Mouse (Mus musculus) neural tube, embryonic 14.5 days (tissue): Measurements from ENCODE around the gene Pex6. TPM values are rescaled to one million over a fixed set of nuclear protein-coding genes. Genes with fewer than 3 reads are reported as not detected.

Experiments used
- ATAC-seq: fragments of 200-750 bp; cut with Nextera tagmentation; 2 replicates; pipeline ENCODE4 v1.8.0; 2017; ENCODE audit warnings: low read depth, mild to moderate bottlenecking, moderate TSS enrichment, moderate library complexity
- H3K27ac ChIP-seq: fragments of 300-500 bp; sonication (generic); 2 replicates; pipeline ENCODE4 v1.5.1; 2014; ENCODE audit warnings: low read depth, mild to moderate bottlenecking, control low read depth, low read length, moderate library complexity, mixed read lengths
- H3K27me3 ChIP-seq: fragments of 300-500 bp; sonication (generic); 2 replicates; pipeline ENCODE4 v1.6.1; 2014; ENCODE audit warnings: low read length; ENCODE audit not compliant: control insufficient read depth, insufficient read depth
- H3K36me3 ChIP-seq: fragments of 300-500 bp; sonication (generic); 2 replicates; pipeline ENCODE4 v1.6.1; 2014; ENCODE audit warnings: low read length, mixed read lengths; ENCODE audit not compliant: control insufficient read depth, insufficient read depth
- H3K4me1 ChIP-seq: fragments of 300-500 bp; sonication (generic); 2 replicates; pipeline ENCODE4 v1.6.1; 2014; ENCODE audit warnings: low read length; ENCODE audit not compliant: control insufficient read depth, insufficient read depth
- H3K4me2 ChIP-seq: fragments of 300-500 bp; sonication (generic); 2 replicates; pipeline ENCODE4 v1.6.1; 2014; ENCODE audit warnings: mild to moderate bottlenecking, low read depth, low read length, control low read depth
- H3K4me3 ChIP-seq: fragments of 300-500 bp; sonication (generic); 2 replicates; pipeline ENCODE4 v1.5.1; 2014; ENCODE audit warnings: low read depth, low read length, control low read depth, mixed read lengths
- H3K9ac ChIP-seq: fragments of 300-500 bp; sonication (generic); replicated peaks from 2 replicates; pipeline ENCODE4 v1.6.1; 2014; ENCODE audit warnings: low read depth, mild to moderate bottlenecking, control low read depth, low read length, mixed read lengths
- H3K9me3 ChIP-seq: fragments of 300-500 bp; sonication (generic); 2 replicates; pipeline ENCODE4 v1.6.1; 2016; ENCODE audit warnings: low read length; ENCODE audit not compliant: control insufficient read depth
- WGBS: fragments of 180-500 bp; shearing (Covaris S2); extraction: QIAGEN DNeasy Blood & Tissue Kit; methylation state at CpG from one replicate; pipeline ENCODE4 v1.1.7; 2014; 5-methylcytosine and 5-hydroxymethylcytosine counted together
- polyA plus RNA-seq: library from polyadenylated mRNA; unstranded; fragments of >200 nt; fragmentation: Nextera tagmentation; extraction: Ambion mirVana; gene quantifications from 2 replicates; pipeline ENCODE4 v1.2.1, GENCODE M21; 2014

The Pex6 gene
- polyA plus RNA-seq, 1 experiment from 2014 or later, result 18.2 TPM

DNA sequence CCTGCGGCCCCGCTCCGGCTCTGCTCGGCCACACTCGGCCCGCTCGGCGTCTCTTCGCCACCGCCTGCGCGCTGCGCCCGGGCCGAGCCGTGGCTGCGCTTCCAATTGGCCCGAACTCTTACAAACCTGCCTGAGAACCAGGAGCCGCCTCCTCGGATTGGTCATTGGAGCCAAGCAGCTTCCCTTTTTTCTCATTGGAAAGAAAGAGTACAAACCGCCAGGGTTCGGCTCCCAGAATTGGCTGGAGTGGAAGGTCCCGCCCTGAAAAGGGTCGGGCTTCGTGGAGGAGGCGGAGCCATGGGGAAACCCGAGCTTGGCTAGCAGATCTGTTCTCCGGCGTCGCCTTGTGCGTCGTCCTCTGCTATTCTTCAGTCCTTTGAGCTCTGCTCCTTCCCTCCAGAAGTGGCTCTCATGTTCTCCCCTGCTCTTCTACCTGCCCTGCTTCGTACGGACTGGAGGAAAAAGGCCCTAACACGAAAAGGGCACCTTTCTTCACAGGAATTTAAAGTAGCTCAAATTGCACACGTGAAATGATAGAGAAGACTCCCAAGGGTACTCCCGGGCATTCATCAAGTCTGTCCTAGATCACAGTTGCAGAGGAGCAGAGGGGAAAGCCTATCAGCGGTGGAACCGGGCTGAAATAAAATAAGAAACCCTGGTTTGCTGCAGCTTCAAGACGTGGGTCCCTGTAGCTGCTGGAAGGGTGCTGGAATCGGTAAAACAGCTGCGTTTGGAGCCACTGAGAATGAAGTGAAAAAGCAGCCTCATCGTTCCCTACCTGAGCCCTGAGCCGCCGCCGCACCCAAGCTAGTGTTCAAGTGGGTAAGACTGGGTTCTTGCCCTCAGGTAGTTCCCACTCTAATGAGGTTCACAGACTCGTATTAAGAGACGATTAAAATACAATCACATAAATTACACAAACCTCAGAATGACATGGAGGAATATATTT lies 6.1 kb upstream of the Pex6 start, which contains the start of gene Ppp2r5d:
Gene Ppp2r5d (minus strand): TSS at position 225 of the 949 bp plus-strand sequence.
- Histone ChIP-seq H3K4me3 (peak within 1 kb of the TSS; percentile 88), H3K27ac (peak within 1 kb of the TSS; percentile 89), H3K27me3 (no peaks in the 10 kb centered on the region), H3K4me2 (peak within 1 kb of the TSS; percentile 95), H3K9me3 (no peaks in the 10 kb centered on the region), H3K36me3 (no peaks in the 10 kb centered on the region), H3K9ac (peak within 1 kb of the TSS; percentile 90), H3K4me1 (peaks cover 31% of the 10 kb centered on the region)
- peak; percentile 95 for ATAC-seq
- 1% methylated on average over 47 of the region's 48 CpGs for WGBS

DNA sequence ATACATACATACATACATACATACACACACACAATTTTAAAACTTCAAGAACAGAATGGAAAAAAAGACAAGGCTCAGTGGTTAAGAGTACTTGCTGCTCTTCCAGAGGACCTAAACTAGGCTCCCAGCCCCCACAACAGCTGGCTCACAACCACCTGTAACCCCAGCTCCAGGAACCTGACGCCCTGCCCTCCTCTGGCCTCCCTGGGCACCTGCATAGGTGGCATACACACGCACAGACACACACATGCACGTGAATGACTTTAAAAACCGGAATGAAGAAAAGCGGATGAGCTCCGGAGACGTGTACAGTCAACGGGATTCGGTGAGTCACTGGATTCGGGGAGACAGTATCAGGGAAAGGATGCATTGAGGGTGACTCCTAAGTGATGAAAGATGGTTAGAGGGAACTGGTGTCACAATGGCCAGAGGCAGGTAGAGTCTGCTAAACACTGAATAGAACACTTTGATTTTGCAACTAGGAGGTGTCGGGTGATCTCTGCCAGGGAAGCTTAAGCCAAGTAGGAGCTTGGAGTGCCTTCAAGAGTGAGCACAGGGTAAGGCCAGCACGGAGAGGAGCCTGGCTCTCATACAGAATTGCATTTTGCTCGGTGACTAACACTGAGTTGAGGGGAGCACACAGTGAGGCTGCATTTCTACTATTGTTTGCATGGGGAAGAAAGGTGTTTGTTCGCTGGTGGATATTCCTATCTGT lies 4.7 kb upstream of the Pex6 start:
- no peak overlapping the region for H3K4me2 ChIP-seq
- no peak for ATAC-seq

DNA sequence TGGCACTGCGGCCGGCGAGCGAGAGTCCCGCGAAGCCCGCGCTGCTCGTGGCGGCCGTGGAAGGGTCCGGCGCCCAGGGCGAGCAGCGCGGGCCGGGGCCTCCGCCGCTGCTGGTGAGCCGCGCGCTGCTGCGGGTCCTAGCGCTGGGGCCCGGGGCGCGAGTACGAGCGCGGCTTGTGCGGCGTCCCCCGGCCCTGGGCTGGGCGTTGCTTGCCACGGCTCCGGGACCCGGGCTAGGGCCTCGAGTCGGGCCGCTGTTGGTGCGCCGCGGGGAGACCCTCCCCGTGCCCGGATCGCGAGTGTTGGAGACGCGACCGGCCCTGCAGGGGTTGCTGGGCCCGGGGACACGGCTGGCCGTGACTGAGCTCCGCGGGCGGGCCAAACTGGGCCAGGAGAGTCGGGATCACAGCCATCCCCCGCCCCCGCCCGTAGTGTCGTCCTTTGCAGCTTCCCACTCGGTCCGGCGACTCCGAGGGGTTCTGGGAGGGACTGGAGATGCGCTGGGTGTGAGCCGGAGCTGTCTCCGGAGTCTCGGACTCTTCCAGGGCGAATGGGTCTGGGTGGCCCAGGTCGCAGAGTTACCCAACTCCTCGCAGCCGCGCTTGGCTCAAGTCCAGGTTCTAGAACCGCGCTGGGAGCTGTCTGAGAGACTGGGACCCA lies 479 bp downstream of the Pex6 start:
- peaks cover 5% of the 10 kb centered on the region; the same call in 1 of the 2 replicates for H3K36me3 ChIP-seq
- peak overlapping the region; percentile 97 for H3K4me3 ChIP-seq
- H3K9me3 ChIP-seq, result no peaks in the 10 kb centered on the region
- no peaks in the 10 kb centered on the region; the same call in 1 of the 2 replicates for H3K27me3 ChIP-seq
- WGBS, result under 1% methylated on average over 69 of the region's 76 CpGs
- peak; percentile 32; the same call in 1 of the 2 replicates for ATAC-seq
- H3K9ac ChIP-seq, result peak overlapping the region; percentile 81
- peak overlapping the region; percentile 99 for H3K4me2 ChIP-seq
- H3K27ac ChIP-seq, result peak overlapping the region; percentile 52; the same call in 1 of the 2 replicates
- peaks cover 13% of the 10 kb centered on the region; the same call in 1 of the 2 replicates for H3K4me1 ChIP-seq

More for the DNA sequence above, 4.7 kb upstream of the Pex6 start:
- Histone ChIP-seq H3K27ac (no peak overlapping the region), H3K4me3 (no peak overlapping the region), H3K9me3 (no peaks in the 10 kb centered on the region), H3K4me1 (peaks cover 26% of the 10 kb centered on the region), H3K27me3 (no peaks in the 10 kb centered on the region; the same call in 1 of the 2 replicates), H3K36me3 (no peaks in the 10 kb centered on the region), H3K9ac (no peak overlapping the region)
- WGBS, result 95% methylated on average over 14 of the region's 14 CpGs

DNA sequence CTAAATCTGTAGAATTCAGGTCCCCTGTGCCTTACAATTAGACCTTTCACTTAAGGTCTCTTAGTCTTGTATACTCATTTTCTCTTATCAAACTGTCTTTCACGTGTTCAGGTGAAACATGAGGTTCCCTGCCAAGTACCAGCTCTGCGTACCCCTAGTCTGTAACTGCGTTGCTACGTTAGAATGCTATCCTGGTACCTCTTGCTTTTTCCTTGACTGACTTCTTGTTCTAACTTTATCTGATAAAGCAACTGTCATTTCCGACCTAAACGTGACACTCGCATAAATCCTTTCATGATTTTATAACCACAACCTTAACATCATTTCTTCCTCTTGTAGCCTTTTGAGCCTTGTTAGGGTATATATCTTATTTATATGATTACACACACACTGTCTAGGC lies 1.2 kb downstream of the Pex6 start:
- Histone ChIP-seq H3K36me3 (peaks cover 5% of the 10 kb centered on the region; the same call in 1 of the 2 replicates), H3K9ac (no peak overlapping the region), H3K27ac (no peak overlapping the region), H3K9me3 (no peaks in the 10 kb centered on the region), H3K4me2 (peak overlapping the region; percentile 99), H3K4me3 (peak overlapping the region; percentile 97), H3K27me3 (no peaks in the 10 kb centered on the region; the same call in 1 of the 2 replicates), H3K4me1 (peaks cover 13% of the 10 kb centered on the region; the same call in 1 of the 2 replicates)
- no peak for ATAC-seq
- 82% methylated on average over 7 of the region's 7 CpGs for WGBS

DNA sequence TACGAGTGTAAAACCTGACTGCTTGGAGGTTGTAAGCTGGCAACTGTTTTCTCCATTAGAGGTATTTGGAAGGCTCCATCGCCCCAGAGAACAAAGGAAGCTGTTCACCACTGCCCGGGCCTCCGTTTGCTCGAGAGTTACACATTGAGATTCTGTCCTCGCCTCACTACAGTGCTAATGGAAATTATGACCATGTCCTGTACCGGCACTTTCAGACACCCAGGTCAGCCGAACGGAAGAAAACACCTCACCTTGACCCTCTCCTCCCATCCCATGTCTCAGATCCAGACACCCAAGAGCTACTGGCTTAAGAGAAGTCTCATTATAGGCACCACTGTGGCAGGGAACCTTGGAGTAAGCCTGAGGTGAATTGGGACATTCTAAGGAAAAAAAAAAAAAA lies 2.6 kb downstream of the Pex6 start:
- H3K4me2 ChIP-seq, result no peak overlapping the region
- ATAC-seq, result no peak
- peaks cover 5% of the 10 kb centered on the region; the same call in 1 of the 2 replicates for H3K36me3 ChIP-seq
- no peak overlapping the region for H3K27ac ChIP-seq
- no peaks in the 10 kb centered on the region; the same call in 1 of the 2 replicates for H3K27me3 ChIP-seq
- H3K9ac ChIP-seq, result no peak overlapping the region
- H3K4me1 ChIP-seq, result peaks cover 13% of the 10 kb centered on the region; the same call in 1 of the 2 replicates
- no peaks in the 10 kb centered on the region for H3K9me3 ChIP-seq
- WGBS, result 88% methylated on average over 9 of the region's 9 CpGs
- H3K4me3 ChIP-seq, result no peak overlapping the region

DNA sequence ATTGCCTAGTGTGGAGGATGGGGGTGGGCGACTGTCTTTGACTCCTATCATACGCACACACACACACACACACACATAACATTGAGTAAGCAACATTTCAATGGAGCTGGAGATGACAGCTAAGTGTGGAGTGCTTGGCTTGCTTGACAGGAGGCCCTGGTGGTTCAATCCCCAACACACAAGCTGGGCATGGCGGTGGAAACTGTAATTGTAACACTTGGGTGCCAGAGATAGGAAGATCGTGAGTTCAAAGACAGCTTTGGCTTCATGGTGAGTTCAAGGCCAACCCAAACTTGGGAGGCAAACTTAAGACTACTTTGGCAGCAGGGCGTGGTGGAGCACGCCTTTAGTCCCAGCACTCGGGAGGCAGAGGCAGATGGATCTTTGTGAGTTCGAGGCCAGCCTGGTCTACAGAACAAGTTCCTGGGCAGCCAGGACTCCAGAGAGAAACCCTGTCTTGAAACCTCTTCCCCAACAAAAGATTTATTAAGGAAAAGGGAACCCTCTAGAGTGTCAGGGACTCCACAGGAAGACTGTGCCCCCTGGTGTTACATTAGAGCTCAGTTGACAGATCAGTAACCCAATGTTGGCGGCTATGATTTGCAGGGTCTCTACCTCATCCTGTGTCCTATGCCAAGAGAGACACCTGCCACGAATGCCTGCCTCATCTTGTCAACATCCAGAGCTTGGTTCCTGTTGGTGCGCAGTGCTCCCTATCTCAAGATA lies 3.7 kb downstream of the Pex6 start:
- no peak for ATAC-seq
- Histone ChIP-seq H3K27ac (no peak overlapping the region), H3K27me3 (no peaks in the 10 kb centered on the region; the same call in 1 of the 2 replicates), H3K9ac (no peak overlapping the region), H3K4me1 (peaks cover 13% of the 10 kb centered on the region; the same call in 1 of the 2 replicates), H3K4me3 (no peak overlapping the region), H3K9me3 (no peaks in the 10 kb centered on the region), H3K36me3 (peaks cover 5% of the 10 kb centered on the region; the same call in 1 of the 2 replicates), H3K4me2 (no peak overlapping the region)
- 96% methylated on average over 11 of the region's 11 CpGs for WGBS

DNA sequence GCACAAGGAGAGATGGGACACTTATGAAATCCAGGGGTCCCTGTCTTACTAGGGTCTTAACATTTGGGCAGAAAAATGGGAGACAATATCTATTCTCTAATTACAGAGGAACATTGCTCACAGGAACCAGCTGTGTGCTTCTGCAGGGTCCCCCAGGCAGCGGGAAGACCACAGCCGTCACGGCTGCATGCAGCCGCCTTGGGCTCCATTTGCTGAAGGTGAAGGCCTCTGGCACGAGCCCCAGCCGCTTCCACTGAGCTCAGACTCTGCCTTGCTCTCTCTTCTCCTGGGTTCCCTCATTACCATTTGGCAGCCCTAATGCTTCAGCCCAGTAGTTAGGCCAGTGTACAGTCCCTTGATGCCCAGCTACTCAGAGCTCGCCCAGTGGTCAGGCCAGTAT lies 9.8 kb downstream of the Pex6 start:
- Histone ChIP-seq H3K36me3 (peaks cover 8% of the 10 kb centered on the region), H3K4me2 (no peak overlapping the region)
- WGBS, result 88% methylated on average over 7 of the region's 7 CpGs

DNA sequence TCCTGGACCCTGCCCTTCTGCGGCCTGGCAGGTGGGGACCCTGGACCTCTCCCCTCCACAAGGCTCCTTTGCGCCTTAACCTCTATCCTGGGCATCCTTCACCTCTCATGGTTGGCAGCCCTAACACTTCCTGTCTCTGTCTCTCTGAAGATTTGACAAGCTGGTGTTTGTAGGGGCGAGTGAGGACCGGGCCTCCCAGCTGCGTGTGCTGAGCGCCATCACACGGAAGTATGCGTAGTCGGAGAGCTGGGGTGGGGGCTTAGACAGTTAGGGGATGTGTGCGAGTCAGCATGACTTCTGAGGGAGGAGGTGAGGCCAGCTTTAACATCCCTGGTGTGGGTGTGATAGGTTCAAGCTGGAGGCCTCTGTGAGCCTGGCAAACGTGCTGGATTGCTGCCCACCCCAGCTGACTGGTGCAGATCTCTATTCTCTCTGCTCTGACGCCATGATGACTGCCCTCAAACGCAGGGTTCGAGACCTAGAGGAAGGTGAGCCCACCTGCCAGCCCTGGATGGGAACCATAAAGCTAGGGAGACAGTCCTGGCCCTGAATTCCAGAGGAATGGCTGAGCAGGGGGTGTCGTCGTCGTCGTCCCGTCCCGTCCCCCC lies 13.3 kb downstream of the Pex6 start:
- WGBS, result 83% methylated on average over 19 of the region's 20 CpGs
- Histone ChIP-seq H3K9ac (no peak overlapping the region), H3K4me2 (no peak overlapping the region), H3K4me3 (no peak overlapping the region), H3K27ac (no peak overlapping the region), H3K4me1 (no peaks in the 10 kb centered on the region), H3K36me3 (peaks cover 8% of the 10 kb centered on the region), H3K27me3 (0 out of 2 replicates have a peak, but pooled peaks cover 2% of the 10 kb centered on the region), H3K9me3 (no peaks in the 10 kb centered on the region)
- no peak for ATAC-seq

More for the DNA sequence above, 9.8 kb downstream of the Pex6 start:
- ATAC-seq, result no peak
- no peaks in the 10 kb centered on the region for H3K9me3 ChIP-seq
- no peak overlapping the region for H3K9ac ChIP-seq
- no peaks in the 10 kb centered on the region for H3K4me1 ChIP-seq
- H3K4me3 ChIP-seq, result no peak overlapping the region
- H3K27me3 ChIP-seq, result no peaks in the 10 kb centered on the region
- H3K27ac ChIP-seq, result no peak overlapping the region
